Mouse (Mus musculus): Measurements from ENCODE around the gene Arhgef38.

Gene Arhgef38

GRCm38 (mm10) chr3:133091664-133092273 lies 143.0 kb downstream of the Arhgef38 start, which contains the start of the genes Ints12 and Gstcd:
TSS of gene Ints12 (plus strand) at chr3:133091840.
TSS of gene Gstcd (minus strand) at chr3:133092033.
- peak; percentile 97 for DNase-seq (ENCODE audit: low read depth)

GRCm38 (mm10) chr3:133091121-133091663 lies 143.6 kb downstream of the Arhgef38 start:
- no peak for DNase-seq (ENCODE audit: low read depth)

GRCm38 (mm10) chr3:133090247-133091120 lies 144.3 kb downstream of the Arhgef38 start:
- DNase-seq (ENCODE audit: low read depth) = peak; percentile 20

GRCm38 (mm10) chr3:133085858-133086257 lies 148.9 kb downstream of the Arhgef38 start:
- peak; percentile 79 for DNase-seq (ENCODE audit: low read depth)

GRCm38 (mm10) chr3:133082736-133083135 lies 152.0 kb downstream of the Arhgef38 start:
- DNase-seq (ENCODE audit: low read depth) = no peak

GRCm38 (mm10) chr3:133075560-133075959 lies 159.2 kb downstream of the Arhgef38 start:
- DNase-seq (ENCODE audit: low read depth) = no peak
